Mouse (Mus musculus): ENCODE data around the gene Ston2.

The Ston2 gene

GRCm38 (mm10) chr12:91699451-91700141, 88.6 kb downstream of the Ston2 start:
- DNase-seq (ENCODE audit: low spot score) = no peak

DNA sequence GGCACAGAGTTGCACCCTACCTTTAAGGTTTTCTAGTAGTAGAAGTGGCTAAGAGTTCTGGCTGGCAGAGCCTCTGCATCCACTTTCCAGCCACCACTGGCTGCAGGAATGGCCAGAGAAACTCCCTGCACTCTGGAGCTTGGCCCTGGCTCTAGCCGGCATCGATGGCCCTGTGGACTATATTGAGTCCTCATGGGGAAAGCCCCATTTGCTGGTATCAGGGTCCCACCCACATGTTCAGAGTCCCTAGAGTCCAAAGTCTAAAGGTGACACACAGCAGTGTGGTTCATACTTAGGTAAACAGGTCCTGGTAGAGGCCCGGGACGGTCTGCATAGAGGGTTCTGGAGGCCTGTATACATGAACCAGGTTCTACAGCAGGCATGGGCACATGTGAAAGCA, 92.0 kb downstream of the Ston2 start:
- no peak for DNase-seq (ENCODE audit: low spot score)

- DNase-seq (ENCODE audit: low spot score) = no peak
Observed at GRCm38 (mm10) chr12:91695761-91696160, 92.4 kb downstream of the Ston2 start.

GRCm38 (mm10) chr12:91694748-91695147, 93.4 kb downstream of the Ston2 start:
- no peak for DNase-seq (ENCODE audit: low spot score)

GRCm38 (mm10) chr12:91693566-91693965, 94.6 kb downstream of the Ston2 start:
- no peak for DNase-seq (ENCODE audit: low spot score)

GRCm38 (mm10) chr12:91692991-91693390, 95.2 kb downstream of the Ston2 start:
- no peak for DNase-seq (ENCODE audit: low spot score)

GRCm38 (mm10) chr12:91685674-91686290, 102.4 kb downstream of the Ston2 start:
- peak; percentile 50 for DNase-seq (ENCODE audit: low spot score)

- DNase-seq (ENCODE audit: low spot score) = no peak
Observed at GRCm38 (mm10) chr12:91684840-91685415, 103.3 kb downstream of the Ston2 start.

- peak; percentile 18 for DNase-seq (ENCODE audit: low spot score)
Observed at GRCm38 (mm10) chr12:91684101-91684839, 103.9 kb downstream of the Ston2 start.

GRCm38 (mm10) chr12:91683549-91684100, 104.6 kb downstream of the Ston2 start:
- no peak for DNase-seq (ENCODE audit: low spot score)

GRCm38 (mm10) chr12:91683096-91683495, 105.1 kb downstream of the Ston2 start:
- DNase-seq (ENCODE audit: low spot score) = no peak

- no peak for DNase-seq (ENCODE audit: low spot score)
Observed at GRCm38 (mm10) chr12:91679320-91680064, 108.7 kb downstream of the Ston2 start.

DNA sequence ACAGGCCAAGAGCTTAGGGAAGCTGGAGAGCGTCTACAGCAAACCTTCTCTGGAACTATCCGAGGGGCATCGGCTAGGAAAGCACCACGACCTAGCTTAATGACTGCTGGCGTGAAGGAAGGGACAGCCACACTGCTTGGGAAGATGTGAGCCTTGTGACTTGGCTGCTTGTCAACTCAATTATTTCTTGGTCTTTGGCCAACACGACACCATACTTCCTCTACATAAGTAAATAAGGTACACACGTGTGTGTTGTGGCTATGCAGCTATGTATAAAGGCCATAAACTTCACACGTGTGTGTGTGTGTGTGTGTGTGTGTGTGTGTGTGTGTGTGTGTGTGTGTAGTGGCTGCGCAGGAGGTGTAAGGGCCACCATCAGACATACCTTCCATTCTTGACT, 112.2 kb downstream of the Ston2 start:
- no peak for DNase-seq (ENCODE audit: low spot score)

- DNase-seq (ENCODE audit: low spot score) = no peak
Observed at GRCm38 (mm10) chr12:91673141-91673540, 115.0 kb downstream of the Ston2 start.

DNA sequence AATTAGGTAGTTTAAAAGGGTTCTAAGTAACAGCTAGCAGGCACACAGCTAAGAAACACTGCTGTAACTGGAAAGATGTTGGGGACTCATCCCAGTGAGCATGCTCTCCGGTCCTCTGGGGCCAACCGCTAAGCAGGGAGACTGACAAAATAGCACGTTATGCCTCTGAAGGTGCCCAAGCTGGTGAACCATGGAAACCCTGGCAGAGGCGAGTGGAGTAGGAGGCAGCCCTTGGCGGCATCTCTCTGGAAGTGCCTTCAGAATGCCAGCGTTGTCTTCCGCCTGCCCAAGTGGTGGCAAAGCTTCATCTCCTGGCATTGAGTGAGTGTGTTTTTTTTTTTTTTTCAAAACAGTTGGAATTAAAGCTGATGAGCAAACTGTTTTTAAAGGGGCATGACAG, 115.7 kb downstream of the Ston2 start:
- DNase-seq (ENCODE audit: low spot score) = no peak

- peak; percentile 45 for DNase-seq (ENCODE audit: low spot score)
Observed at GRCm38 (mm10) chr12:91668529-91669245, 119.5 kb downstream of the Ston2 start.

GRCm38 (mm10) chr12:91667741-91668140, 120.4 kb downstream of the Ston2 start:
- no peak for DNase-seq (ENCODE audit: low spot score)

- no peak for DNase-seq (ENCODE audit: low spot score)
Observed at GRCm38 (mm10) chr12:91666607-91667006, 121.6 kb downstream of the Ston2 start.

DNA sequence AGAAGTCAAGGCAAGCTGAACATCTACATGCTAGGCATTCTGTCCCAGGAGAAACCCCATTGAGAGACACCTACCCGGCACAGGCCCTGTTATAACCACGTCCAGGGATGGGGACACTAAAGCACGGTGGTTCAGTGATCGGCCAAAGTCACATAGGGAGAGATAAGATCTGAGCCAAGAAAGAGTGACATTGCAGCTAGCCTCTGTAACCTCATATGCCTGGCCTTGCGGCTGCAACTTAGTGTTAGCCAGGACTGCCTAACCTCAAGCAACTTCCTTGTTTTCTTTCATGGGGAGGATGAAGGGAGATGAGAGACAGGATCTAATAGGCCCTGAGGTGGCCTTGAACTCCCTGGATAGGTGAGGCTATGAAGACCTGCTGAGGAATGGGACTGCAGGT, 122.8 kb downstream of the Ston2 start:
- DNase-seq (ENCODE audit: low spot score) = no peak

GRCm38 (mm10) chr12:91663260-91663659, 124.9 kb downstream of the Ston2 start:
- DNase-seq (ENCODE audit: low spot score) = no peak

GRCm38 (mm10) chr12:91662844-91663243, 125.3 kb downstream of the Ston2 start:
- no peak for DNase-seq (ENCODE audit: low spot score)
